Mouse (Mus musculus): ENCODE data around the gene Kdelr2.
A peak's percentile ranks its signal among the peaks of the same experiment; 100 is the strongest.

Gene Kdelr2

GRCm38 (mm10) chr5:143404148-143404930 is 701 bp downstream of the Kdelr2 start:
- DNase-seq = no peak

GRCm38 (mm10) chr5:143405200-143405599 is 1.6 kb downstream of the Kdelr2 start:
- no peak for DNase-seq

GRCm38 (mm10) chr5:143406548-143406947 is 2.9 kb downstream of the Kdelr2 start:
- no peak for DNase-seq

GRCm38 (mm10) chr5:143409239-143409638 is 5.6 kb downstream of the Kdelr2 start:
- no peak for DNase-seq

GRCm38 (mm10) chr5:143410841-143411395 is 7.3 kb downstream of the Kdelr2 start:
- peak; percentile 14 for DNase-seq

GRCm38 (mm10) chr5:143421484-143421883 is 17.8 kb downstream of the Kdelr2 start:
- no peak for DNase-seq

- DNase-seq = no peak
Measured at GRCm38 (mm10) chr5:143422990-143423389, 19.4 kb downstream of the Kdelr2 start.

GRCm38 (mm10) chr5:143423899-143424519 is 20.4 kb downstream of the Kdelr2 start:
- peak; percentile 13 for DNase-seq

GRCm38 (mm10) chr5:143434421-143434820 is 30.8 kb downstream of the Kdelr2 start:
- DNase-seq = no peak

- DNase-seq = no peak
Measured at GRCm38 (mm10) chr5:143441298-143441697, 37.7 kb downstream of the Kdelr2 start.

GRCm38 (mm10) chr5:143441753-143442152 is 38.1 kb downstream of the Kdelr2 start:
- no peak for DNase-seq

GRCm38 (mm10) chr5:143463671-143464070 is 60.0 kb downstream of the Kdelr2 start:
- no peak for DNase-seq

- DNase-seq = peak; percentile 92
Measured at GRCm38 (mm10) chr5:143464100-143464756, 60.6 kb downstream of the Kdelr2 start, which contains the start of gene Daglb. Gene Daglb, plus strand, starts transcription at chr5:143464584.

GRCm38 (mm10) chr5:143464757-143465118 is 61.1 kb downstream of the Kdelr2 start:
- no peak for DNase-seq

- no peak for DNase-seq
Measured at GRCm38 (mm10) chr5:143465156-143466085, 61.8 kb downstream of the Kdelr2 start.

- no peak for DNase-seq
Measured at GRCm38 (mm10) chr5:143466891-143467669, 63.4 kb downstream of the Kdelr2 start.

- DNase-seq = no peak
Measured at GRCm38 (mm10) chr5:143467931-143468330, 64.3 kb downstream of the Kdelr2 start.

GRCm38 (mm10) chr5:143469628-143470027 is 66.0 kb downstream of the Kdelr2 start:
- no peak for DNase-seq

GRCm38 (mm10) chr5:143470421-143471164 is 67.0 kb downstream of the Kdelr2 start:
- no peak for DNase-seq

- DNase-seq = no peak
Measured at GRCm38 (mm10) chr5:143471165-143471546, 67.5 kb downstream of the Kdelr2 start.
